Mouse (Mus musculus): ENCODE measurements around the gene Tead4.

Gene Tead4

DNA sequence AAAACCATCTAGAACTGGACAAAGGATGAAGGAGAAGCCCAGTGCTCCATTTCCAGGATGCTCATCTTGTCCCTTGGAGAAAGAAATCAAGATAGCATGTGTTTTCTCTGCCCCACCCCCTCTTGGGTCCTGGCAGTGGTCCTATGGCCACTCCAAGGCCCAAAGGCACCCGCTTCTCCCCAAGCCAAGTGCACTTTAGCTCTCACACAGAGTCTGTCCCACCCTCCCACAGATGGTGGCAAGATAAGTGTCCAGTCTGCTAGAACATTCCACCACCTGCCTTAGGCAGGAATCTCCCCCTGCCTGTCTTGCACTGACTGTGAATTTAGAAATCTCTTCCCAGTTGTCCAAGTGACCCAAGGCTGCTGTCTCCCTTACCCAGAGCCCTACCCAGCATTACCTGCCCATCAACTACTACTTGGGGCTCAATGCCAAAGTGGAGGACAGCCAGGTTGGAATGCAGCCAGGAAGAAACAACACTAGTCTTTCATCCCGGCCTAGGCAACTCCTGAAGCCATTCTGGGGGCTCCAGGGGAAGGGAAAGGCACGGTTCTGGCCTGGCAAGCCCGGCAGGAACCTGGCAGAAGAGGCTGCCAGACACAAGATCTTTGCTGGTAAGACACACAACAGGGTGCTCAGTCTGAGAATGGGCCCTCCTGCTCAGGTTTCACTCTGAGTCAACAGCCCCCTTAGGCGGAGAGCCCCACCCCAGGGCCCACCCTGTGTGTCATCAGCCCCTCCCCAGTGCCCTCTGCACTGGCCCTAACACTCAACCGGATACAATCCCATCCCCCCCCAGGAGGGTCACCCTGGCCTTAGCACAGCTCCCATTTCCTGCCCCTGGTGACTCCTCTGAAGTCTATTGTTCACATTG is 4.5 kb downstream of the Tead4 start:
- in situ Hi-C loops (cut with MseI, MboI) = no loop called here

DNA sequence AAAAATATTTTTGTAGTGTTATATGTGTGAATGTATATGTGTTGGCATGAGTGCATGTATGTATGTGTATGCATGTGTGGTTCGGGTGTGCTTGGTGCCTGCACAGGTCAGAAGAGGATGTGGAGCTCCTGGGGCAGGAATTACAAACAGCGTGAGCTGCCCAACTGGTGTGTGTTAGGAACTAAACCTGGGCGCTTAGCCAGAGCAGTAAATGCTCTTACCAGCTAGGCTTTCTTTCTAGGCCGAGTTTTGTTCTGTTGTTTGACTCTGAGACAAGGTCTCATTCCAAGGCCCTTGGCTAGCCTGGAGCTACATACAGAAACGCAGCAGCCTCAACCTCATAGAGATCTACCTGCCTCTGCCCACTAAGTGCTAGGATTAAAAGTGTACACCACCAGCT is 9.3 kb downstream of the Tead4 start:
- in situ Hi-C loops (cut with MseI, MboI) = no loop called here

DNA sequence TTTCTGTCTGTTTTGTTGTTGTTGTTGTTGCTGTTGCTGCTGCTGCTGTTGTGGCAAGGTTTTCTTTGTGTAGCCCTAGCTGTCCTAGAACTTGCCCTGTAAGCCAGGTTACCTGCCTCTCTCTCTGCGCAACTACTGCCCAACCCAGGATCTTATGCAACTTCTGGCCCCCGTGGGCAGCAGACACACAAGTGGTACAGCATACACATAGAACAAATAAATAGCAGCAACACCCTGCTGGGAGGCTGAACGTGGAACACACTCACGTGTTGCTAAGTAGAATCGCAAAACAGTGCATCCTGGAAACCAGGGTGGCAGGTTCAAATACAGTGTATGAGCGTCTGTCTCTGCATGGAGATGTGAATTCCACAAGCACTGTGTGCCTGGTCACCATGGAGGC is 11.9 kb downstream of the Tead4 start:
- in situ Hi-C loops (cut with MseI, MboI) = no loop called here

DNA sequence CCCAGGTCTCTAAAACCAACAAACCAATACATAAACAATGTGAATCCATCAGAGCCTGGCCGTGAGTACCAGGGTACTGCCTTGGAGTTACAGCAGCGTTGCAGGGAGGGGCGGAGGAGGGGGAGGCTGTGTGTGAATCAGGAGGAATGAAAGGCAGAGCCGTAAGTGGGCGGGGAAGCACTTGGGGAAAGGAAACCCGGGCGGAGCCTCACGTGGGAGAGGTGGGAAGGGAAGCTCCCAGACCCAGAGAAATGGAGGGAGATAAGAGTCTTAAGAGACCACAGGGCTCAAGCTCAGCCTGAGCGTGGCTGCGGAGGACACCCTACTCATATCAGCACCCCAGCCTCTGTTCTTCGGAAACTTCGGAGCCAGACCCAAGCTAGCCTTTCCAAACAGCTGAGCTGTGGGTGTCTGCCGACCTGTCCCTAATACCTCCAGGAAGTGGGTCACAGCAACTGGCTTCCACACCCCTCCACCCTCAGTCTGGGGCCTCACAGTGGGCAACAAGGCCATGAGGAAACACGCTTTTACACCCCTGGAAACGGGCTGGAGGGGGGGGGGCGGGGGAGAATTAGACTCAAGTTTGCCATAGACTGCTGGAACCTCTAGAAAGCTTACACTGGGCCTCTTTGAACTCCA is 14.7 kb downstream of the Tead4 start:
- in situ Hi-C loops (cut with MseI, MboI) = no loop called here

DNA sequence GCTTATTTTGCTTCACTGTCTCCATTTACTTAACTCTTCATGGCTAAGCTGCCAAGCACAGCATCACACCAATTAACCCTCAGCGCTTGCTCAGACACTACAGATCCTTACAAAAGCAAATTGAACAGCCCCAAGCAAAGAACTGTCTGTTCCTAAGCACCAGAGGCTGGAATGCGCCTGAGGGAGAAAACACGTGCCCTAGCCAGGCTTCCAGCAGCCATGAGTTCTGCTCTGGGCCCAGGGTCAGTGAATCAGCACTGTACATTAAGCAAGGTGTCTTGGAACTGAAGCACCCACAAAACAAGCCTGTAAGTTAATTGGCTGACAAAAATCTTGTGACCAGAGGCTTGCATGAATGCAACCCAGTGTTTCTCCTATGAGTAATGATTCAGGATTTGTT is 18.5 kb downstream of the Tead4 start:
- in situ Hi-C loops (cut with MseI, MboI) = no loop called here

DNA sequence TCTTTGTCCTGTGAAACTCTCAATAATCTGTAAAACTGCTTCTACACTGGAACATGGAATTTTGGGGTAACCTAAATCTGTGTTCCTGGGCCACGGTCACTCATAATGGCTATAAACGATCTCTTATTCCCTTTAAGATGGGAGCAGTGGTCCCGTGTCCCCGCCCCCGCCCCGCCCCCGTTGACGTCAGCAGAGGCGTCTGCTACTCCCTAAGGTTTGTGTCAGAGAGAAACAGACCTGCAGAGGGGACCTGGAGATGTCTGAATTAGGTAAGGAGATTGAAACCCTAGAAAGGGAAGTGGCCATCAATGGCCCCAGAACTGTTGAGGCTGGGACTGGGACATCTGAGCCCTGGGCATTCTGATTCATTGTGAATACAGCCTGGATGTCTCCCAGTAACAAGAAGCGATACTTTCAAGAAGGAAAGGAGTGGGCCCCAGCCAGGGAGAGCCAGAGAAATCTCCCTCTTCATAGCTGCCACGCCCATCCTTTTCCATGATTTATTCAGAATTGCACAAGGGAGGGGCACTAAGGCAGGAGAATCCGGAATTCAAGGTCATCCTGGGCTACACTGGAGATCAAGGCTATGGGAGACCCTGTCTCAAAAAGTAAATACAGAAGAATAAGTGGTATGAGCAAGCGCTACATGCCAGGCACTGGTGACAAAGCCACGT is 20.0 kb downstream of the Tead4 start:
- in situ Hi-C loops (cut with MseI, MboI) = no loop called here

DNA sequence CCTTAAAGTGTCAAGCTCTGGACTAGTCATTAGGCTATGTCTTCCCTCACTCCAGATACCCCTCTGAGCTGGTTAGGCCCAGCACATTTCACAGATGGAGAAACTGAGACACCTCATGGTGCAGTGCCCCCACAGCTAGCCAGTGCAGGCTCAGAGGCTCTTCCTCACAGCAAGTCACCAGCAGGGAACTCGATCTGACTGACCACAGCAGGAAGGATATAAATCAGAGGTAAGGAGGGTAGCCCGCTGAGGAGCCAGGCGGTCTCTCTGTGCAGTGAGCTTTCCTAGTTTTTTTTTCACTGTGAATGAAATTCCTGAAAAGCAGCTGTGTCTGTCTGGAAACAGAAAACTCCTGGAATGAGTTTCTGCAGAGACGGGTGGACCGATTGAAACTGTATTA is 21.0 kb downstream of the Tead4 start:
- in situ Hi-C loops (cut with MseI, MboI) = no loop called here

DNA sequence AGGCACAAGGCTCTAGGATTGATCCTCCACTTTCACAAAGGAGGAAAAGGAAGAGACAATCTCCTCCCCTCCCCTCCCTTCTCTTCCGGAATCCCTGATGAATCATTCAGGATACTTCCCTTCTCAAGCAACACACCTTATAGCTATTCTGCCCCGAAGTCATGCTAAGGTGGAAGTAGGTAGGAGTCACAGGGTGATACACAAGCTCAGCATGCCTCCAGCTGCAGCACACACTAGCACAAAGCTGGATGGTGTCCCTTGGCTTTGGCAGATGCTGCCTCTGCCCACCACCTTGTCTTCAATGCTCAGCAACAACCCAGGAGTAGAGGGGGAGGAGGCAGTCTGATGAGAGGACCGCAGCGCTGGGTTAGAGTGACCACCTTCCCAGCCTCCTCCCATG is 21.5 kb downstream of the Tead4 start:
- in situ Hi-C loops (cut with MseI, MboI) = no loop called here

DNA sequence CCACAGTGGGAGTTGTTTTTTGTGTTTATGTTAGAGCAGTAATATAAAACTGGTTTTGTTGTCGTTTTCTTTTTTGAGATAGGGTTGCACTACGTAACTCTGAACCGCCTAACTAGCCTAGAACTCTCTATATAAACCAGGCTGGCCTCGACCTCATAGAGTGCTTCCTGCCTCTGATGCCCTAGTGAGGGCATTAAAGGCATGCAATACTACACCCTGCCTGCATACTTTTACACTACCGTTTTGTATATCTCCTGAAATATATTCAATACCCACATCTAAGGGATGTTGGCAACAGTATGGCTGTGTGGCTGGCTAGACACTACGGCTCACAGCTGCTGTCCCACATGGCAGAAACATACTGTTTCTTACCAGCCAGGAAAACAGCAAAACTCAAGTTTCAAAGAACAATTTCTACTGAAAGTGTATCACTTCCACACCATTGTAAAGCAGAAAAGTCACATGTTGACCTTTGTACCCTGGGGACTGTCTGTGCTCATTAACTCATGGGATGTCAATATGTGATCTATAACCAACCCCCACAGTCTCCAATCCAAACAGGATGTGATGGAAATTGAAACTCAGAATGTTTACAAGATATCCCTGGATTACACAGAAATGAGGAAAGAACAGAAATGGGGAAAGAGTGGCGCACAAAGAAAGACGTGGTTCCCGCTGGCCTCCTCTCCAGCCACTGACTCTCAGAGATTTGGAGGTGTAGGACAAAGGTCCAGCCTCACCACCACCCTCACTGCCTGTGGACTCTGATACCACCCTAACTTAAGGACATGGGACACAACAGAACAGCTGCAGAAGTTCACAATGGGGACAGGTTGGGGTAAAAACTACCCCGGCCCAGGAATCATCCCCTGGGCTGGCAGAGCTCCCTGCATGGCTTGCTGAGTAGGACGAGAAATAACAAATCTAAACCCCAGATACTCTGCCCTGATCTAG is 23.2 kb downstream of the Tead4 start:
- in situ Hi-C loops (cut with MseI, MboI) = no loop called here

DNA sequence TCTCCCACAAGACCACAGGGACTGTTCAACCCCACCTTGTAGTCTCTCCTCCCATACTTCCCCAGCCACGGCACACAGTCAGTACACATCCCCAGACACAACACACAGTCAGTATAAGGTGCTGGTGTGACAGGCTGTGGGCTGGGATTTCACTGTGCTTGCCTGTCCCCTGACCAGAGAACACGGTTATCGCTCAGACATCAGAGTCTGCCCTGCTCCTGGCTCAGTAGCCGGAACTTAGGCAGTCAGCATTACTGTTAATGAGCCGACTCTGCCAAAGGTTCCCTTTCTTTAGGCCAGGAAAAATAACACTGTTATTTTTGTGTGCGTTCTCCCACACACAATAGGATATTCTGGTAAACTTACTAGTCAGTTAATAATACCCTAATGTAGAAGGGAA is 24.3 kb downstream of the Tead4 start:
- in situ Hi-C loops (cut with MseI, MboI) = no loop called here

DNA sequence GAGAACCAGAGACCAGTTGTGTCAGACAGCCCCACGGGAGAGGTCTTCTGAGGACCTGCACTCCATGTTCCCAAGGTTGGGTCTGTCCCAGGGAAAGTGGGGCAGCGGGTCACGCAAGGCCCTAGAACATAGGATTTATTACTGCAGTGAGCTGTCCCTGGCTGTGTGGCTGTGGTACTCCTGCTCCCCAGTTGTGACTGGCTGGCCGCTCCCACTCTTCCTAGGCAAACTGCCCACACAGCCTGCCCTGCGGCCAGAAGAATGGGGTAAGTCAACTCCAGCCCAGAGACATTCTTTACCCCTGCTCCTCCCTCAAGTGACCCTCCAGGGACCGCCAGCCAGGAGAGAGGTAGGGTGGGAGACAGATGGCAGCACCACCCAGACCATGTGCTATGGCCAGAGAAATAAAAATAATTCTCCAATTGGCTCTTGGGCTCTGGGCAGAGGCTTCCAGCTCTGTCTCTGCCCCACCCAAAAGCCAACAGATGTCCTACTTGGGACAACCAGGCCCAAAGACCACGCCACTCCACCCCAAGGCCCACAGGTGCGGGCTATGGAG is 25.0 kb downstream of the Tead4 start:
- in situ Hi-C loops (cut with MseI, MboI) = no loop called here

DNA sequence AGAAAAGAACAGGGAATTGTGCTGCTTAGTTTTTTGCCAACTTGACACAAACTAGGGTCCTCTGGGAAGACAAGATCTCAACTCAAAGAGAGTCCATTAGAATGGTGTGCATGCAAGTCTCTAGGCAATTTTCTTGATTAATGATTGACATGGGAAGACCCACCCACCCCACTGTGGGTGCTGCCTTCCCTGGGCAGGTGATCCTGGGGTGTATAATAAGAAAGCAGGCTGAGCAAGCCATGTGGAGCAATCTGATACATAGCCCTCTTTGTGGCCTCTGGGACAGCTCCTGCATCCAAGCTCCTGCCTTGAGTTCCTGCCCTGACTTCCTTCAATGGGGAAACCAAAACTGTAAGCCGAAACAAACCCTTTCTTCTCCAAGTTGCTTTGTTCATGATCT is 27.1 kb downstream of the Tead4 start:
- in situ Hi-C loops (cut with MseI, MboI) = no loop called here

DNA sequence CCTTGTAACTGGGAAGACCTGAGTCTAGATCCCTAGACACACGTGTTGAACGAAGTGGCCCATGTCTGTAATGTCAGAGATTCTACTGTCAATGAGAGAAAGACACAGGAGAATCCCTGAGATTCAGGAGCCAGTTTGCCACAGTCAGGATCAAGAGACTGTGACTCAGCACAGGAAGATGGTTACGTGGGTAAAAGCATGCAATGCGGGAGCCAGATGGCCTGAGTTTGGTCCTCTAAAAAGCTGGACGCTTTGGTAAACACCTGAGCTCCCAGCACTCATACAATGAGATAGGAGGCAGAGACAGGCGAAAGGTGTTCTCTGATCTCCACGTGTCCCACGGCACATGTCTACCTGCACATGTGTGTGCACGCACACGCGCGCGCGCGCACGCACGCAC is 27.9 kb downstream of the Tead4 start:
- in situ Hi-C loops (cut with MseI, MboI) = no loop called here

DNA sequence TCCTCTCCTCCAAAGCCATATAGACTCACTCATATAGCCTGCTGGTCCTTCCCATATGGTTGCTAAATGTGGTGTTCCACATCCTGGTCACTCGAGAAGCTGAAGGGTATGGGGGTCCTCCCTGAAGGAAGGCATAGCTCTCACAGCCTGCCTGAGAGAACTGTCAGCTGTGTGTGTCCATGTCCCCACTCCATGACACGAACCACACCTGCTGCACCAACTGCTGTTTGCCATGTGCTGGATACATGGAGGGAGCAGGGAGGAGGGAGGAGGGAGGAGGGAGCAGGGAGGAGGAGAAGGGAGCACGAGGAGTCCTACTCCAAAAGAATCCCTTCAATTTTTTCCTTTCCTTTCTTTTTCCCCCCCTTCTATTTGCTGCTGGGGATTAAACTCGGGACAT is 30.8 kb downstream of the Tead4 start:
- in situ Hi-C loops (cut with MseI, MboI) = no loop called here

DNA sequence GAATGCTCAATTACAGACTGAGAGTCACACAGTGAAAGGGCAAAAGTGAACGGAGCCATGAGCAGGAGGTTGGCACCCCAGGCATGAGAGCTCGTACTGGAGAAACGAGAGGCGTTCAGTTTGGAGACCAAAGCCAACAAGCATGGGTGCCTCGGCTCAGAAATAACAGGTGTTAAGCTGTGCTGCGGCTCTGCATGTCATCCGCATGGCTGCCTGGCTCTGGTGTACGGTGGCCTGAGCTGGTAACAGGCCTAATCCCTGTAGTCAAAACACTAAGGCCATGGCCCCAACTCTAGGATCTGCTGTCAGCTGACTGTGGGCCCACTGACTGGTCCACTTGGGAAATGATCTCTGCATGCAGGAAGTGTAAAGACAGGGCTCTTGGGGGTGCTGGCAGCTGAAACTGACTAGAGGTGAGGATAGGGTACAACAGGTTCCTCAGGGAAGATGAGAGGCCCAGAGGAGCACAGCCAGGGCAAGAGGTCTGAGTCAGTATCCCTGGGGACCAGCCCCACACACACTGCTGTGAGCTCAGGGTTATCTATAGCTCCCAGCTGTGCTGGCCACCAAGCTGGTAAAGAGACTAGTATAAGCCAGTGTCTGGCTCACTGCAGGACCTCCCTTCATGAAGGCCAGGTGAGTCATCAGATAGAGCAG is 35.6 kb downstream of the Tead4 start:
- in situ Hi-C loops (cut with MseI, MboI) = no loop called here

DNA sequence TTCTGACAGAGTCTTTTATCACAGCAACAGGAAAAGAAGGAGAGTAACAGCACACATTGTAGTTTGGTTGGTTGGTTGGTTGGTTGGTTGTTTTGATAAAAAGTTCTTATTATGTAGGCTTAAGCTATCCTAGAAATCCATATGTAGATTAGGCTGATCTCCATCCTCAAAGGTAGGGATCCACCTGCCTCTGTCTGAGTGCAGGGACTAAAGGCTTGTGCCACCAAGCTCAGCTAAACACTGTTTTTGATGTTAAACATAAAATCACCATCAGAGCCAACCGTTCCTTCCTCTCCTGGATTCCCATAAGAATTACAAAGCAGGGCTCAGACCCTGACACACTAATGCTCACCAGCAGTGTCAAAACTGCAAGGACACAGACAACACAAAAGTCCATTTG is 39.1 kb downstream of the Tead4 start:
- in situ Hi-C loops (cut with MseI, MboI) = no loop called here

DNA sequence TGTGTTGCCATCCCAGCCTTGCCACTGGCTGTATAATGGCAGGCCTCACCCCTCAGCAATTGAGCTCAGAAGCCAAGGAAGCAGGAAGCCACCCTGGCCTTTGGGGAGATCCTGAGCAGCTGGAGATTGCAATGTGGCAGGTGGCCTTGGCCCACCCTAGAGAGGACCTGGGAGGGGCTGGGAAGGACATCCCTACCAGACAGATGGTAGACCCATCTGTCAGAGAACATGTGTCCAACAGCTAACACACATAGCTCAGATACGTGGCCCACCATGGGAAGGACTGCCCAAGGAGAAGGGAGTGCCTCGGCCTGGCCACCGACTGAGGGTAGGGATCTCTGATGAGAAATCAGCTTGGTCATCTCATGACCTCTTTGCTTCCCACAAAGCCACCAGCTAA is 41.4 kb downstream of the Tead4 start:
- in situ Hi-C loops (cut with MseI, MboI) = no loop called here

DNA sequence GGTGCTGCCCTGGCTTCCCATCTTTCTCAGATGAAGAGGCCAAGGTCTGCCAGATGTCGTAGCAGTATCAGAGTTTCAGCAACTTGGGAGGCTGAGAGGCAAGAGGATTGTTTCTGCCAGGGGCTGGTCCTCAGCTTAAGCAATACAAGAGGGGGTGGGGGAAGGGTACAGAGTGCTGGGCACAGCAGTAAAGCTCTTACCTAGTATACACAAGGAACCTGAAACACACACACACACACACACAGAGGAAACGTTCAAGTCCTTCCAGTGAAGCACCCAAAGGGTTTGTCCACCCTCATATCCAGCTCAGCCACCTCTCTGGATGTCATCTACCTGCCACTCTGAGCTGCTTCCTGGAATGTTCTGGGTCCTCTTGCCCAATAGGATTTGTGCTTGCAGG is 44.7 kb downstream of the Tead4 start:
- in situ Hi-C loops (cut with MseI, MboI) = no loop called here

DNA sequence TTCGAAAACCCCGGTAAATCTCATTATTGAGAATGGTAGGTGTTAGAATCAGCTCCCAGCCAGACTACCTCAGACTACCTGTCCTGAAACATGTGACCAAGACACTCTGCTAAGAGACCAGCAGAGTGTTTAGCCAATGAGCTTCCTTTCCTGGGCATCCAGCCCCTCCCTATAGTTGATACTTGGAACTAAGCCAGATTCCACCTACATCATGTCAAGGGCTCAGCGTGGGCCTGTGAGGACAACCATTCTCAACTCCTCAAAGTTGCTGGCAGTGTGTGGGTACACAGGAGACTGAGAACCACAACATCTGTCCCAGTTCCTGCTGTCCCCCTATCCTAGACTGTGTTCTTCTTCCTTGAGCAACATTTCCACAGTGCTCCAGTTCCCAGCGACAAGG is 45.3 kb downstream of the Tead4 start:
- in situ Hi-C loops (cut with MseI, MboI) = no loop called here

DNA sequence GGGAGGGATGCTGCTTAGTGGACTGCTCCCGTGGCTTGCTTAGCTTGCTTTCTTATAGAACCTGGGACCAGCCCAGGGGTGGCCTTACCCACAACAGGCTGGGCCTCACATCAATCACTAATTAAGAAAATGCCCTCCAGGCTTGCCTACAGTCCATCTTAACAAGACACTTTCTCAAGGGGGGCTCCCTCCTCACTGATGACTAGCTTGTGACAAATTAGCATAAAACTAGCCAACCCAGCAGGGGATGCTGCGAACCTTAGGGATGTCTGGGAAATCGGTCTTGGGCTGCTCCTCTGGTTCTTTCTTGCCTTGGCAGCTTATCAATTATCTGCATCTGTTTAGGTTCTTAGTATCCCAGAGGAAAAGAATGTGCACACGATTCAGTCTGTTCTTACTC is 46.1 kb downstream of the Tead4 start:
- in situ Hi-C loops (cut with MseI, MboI) = no loop called here

DNA sequence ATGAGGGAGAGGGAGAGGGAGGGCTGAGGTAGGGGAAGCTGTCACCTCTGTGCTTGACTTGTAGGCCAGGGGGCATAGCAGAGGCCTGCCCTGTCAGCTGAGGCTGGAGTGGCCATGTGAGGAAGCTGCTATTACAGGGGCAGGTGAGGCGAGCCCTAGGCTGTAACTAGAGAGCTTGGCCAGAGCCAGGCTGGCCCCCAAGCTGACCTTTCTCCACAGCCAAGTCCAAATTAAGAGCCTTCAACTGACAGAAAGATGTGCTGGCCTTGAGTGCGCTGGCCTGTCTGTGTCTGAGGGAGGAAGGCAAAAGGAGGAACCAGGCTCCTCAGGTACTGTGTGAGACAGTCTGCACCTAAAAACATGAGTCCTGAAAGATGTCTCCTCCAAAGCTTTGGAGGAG is 47.5 kb downstream of the Tead4 start:
- in situ Hi-C loops (cut with MseI, MboI) = no loop called here
